Mouse (Mus musculus): ENCODE data around the gene Cyp4f13.
A peak's percentile ranks its signal among the peaks of the same experiment; 100 is the strongest.

The Cyp4f13 gene

DNA sequence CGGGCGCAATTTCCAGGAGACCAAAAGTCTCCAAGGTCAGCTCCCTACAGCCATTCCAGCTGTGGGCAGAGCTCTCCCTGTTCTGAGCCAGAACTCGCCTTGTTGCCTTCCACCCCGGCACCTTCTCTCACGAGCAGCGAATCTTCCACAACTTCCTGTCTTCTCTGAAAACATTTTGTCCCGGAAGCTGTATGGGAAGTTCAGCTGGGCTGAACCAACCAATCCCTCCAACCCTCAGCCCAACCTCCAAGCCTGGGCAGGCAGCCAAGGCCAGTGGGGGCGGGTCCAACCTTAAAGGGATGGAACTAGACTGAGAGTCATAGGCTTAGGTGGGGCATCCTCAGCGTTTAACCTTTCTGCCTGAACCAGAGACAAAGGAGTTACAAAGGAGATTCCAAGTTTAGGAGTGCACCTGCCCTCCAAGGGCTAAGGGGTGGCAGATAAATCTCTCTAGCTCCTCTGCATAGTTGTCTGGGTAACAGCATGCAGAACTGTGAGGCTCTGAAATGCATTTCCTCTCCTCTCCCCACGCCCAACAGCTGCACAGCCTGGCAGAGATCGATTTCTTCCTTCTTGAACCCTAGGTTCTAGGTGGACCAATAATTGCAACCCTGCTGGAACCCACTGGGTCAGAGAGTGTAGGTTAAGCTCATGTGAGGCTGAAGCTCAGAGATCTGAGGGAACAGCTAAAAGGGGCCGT lies at the start of gene Cyp4f13:
Gene Cyp4f13, minus strand, starts transcription at position 188 of the 700 bp plus-strand sequence.
- DNase-seq (ENCODE audit: inconsistent ontology term): peak; percentile 98

DNA sequence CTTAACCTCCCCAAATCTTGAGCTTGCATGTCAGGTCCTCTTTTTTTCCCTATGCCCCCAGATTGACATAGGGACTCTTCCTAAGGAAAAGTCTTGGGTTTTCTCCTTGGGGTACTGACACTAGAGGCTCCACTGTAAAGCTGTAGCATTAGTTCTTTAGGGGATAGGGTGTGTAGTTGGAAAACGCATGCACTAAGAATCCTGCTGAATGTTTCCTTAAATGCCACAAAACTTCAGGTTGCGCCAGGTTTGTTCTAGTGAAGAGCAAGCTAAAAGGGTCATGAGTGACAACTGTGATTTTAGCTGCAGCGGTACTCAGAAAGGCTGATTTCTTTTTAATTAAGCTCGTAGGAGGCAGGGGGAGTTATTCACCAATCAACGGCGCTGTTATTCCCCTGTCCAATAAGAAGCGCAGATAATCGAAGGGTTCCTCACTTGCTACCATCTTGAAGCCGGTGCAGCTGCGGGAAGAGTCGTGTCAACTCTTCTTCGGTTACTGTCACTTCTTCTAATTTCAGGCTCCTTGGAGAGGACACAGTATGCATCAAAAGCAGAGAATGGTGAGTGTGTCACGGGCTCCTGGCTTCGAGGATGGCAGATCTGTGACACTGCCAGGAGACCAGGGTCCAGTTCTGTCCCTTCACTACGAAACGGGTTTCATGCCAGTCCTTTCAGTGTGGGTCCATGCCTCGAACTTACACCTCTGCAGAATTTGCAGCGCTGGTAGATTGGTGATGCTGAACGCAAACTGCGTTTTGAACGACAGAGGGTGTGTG lies 45.7 kb upstream of the Cyp4f13 start, which contains the start of gene Zfp952:
Gene Zfp952, plus strand, starts transcription at position 431 of the 776 bp plus-strand sequence.
- peak; percentile 82 for DNase-seq (ENCODE audit: inconsistent ontology term)

DNA sequence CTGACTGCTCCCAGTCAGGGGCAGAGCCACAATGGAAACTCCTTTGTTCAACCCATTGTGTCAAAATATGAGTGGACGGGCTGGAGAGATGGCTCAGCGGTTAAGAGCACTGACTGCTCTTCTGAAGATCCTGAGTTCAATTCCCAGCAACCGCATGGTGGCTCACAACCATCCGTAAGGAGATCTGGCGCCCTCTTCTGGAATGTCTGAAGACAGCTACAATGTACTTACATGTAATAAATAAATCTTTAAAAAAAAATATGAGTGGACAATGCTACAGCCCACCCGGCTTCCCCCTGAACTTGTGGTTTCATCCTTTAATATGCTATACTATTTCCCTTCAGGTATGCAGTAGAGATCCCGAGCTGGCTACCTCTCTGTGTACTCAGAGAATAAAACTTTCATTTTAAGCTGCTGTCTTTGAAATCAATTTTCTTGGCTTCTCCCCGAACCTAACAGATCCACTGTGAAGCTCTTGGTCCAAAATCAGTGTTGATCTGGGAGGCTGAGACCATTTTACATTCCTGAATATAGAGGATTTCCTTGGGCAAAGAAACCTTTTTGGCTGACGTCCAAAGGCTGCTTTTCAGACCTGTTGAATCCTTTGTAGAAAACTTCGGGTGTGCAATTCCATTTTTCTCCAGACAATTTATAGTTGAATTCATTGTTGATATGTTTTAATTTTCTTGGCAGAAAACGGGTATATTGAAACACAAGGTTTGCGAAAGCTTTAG lies 44.9 kb upstream of the Cyp4f13 start:
- no peak for DNase-seq (ENCODE audit: inconsistent ontology term)

DNA sequence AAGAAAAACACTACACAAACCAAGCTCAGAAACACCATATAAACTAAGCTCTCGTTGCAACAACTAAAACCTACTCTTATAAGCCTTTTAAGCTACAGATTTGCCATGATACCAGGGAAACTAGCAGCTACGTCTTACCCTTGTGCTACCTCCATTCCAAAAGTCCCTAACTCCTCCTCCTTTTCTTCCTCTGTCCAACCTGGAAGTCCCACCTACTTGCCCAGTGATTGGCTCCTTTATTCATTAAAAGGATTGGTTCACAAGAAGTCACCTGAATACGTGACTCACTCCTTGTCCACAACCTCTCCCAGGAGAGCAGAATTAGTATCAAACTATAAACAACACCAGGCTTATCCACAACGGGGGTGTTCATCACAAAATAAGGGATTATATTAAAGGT lies 39.1 kb upstream of the Cyp4f13 start:
- DNase-seq (ENCODE audit: inconsistent ontology term): no peak

DNA sequence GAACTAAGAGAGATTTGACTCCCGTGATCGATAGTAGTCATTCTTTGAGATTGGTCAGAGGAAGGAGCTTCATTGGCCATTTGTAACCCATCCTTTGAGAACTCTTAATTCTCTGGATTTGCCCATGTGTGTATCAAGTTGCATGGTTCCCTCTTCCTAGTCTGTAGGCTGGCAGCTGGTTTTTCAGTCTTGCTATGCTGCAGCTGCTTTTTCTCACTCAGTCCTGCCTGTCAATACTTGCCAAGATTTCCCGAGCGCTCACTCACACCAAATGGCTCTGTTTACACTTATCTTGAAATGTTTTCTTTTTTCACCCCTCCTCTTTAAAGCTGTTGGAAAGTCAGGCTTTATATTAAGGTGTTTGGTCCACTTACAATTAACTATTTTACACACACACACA lies 34.2 kb upstream of the Cyp4f13 start:
- no peak for DNase-seq (ENCODE audit: inconsistent ontology term)

DNA sequence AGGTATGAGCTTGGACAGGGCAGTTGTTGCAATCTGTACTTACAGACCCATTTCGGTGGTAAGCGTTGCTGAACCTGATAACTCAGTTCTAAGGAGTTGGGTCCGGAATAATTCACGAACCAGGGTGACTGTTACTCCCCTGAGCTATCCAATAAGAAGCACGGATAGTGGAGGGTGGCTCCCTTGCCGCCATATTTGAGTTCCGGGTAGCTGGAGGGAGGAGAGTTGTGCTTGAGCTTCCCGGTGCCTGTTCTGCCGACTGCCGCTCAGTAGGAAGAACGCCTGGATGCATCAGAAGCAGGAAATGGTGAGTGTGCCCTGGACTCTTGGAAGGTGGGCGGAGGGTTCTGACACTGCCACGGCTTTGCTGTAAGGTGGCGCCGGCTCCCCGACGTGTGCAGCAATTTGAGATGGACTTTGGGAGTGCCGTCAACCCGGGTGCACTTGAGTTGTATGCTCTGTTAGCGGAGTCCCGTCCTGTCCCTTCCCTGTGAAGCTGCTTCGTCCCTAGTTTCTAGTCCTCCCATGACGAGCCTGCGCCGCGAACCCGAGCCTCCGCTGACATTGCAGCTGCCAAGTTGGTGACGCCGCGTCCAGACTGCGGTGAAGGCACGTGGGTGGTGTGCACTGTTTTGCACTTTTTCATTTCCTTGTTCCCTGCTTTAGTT lies 18.6 kb upstream of the Cyp4f13 start, which contains the start of gene Zfp472:
Gene Zfp472, plus strand, starts transcription at position 192 of the 668 bp plus-strand sequence.
- DNase-seq (ENCODE audit: inconsistent ontology term): peak; percentile 94

DNA sequence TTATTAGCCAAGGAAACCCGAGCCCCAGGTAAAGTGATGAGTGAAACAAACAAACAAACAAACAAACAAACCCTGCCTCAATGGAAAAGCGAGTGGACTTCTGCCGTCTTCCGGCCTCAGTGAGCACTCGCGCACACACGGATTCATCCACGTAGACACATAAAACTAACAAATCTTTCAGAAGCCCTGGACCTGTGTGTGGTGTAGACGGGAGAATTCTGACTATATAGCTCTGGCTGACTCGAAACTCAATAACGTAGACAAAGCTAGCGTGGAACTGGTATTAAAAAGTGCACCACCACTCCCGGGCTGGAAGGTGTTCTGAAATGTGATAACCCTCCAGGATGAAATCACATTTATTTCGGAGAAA lies 18.0 kb upstream of the Cyp4f13 start:
- DNase-seq (ENCODE audit: inconsistent ontology term): no peak

DNA sequence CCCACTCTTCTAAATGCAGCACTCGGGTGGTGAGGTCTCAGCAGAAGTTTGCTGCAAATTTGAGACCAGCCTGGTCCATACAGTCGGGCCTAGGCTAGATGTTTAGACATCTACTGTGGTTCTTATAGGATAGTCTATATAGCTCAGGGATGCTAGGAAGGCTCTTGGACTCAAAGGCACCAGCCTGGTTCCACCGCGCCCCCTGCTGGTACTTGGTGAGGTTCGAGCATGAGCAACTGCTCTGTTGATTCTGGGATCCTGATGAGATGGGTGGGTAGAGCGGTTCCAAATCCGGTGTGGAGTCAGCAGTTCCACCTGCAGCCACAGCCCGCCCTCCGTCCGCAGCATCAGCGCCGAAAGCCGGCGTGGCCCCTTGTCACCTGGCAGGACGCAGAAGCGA lies 4.2 kb upstream of the Cyp4f13 start:
- DNase-seq (ENCODE audit: inconsistent ontology term): peak; percentile 61

DNA sequence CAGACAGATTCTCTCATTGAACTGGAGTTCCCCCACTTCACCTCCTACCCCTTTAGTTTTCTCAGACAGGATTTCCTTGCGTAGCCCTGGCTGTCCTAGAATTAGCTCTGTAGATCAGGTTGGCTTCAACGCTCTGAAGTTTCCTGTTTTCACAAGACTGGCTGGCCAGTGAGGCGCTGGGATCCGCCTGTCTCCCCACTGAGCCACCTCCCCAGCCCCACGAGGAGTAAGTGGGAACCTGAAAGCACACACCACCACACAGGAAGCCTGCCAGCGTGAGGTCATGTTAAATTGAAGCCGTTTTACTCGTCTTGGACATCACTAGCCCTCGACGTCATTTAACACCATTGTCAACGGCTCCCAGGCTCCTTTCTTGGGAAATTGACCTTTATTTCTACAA lies 3.8 kb upstream of the Cyp4f13 start:
- DNase-seq (ENCODE audit: inconsistent ontology term): no peak

DNA sequence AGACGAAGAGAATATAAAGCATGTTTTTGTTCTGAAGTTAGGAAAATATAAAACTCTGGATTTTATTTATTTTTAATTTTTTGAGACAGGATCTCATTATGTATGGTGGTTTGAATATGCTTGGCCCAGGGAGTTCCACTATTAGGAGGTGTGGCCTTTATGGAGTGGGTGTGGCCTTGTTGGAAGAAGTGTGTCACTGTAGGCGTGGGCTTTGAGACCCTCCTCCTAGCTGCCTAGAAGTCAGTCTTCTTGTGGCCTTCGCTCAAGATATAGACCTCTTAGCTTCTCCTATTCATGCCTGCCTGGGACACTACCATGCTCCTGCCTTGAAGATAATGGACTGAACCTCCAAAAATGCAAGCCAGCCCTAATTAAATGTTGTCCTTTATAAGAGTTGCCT lies 2.9 kb upstream of the Cyp4f13 start:
- no peak for DNase-seq (ENCODE audit: inconsistent ontology term)

DNA sequence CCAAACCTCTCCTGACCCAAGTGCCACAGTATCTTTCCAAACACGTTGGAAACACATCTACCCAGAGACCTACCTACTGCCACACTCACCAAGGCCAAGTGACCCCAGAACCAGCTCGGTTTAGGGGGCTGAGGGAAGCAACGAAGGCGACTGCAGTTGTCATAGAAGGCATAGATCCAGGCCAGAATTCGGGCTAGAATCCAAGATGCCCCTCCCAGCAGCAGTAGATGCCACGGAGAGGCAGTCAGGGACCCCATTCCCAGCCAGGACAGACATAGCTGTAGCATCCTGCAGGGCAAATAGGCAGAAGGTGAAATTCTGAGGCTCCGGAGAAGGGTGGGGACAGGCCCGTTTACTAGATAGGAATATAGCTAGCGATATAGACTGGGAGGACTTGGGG lies 486 bp downstream of the Cyp4f13 start:
- DNase-seq (ENCODE audit: inconsistent ontology term): no peak

DNA sequence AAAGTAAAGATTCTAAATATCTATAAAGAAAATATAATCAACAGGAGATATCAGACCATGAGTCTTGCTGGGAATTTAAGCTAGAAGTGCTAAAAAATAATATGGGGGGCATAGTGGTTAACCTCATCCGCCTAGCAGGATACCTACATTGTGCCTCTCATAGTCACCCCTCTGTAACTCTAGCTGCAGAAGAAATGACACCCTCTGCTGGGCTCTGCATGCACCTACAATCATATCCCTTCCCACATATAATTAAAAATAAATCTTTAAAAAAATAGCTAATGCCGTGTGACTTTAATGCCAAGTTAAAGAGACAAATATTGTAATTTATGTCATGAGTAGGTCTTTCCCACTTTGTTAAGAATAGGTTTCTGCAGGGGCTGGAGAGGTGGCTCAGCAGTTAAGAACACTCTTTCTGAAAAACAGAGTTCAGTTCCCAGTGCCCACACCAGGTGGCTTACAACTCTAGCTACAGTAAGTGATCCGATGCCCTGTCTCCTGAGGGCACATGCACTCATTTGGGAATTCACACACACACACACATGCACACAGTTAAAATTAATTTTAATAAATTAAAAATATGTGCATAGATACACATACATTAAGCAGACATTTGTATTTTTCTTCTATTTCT lies 2.7 kb downstream of the Cyp4f13 start:
- no peak for DNase-seq (ENCODE audit: inconsistent ontology term)

DNA sequence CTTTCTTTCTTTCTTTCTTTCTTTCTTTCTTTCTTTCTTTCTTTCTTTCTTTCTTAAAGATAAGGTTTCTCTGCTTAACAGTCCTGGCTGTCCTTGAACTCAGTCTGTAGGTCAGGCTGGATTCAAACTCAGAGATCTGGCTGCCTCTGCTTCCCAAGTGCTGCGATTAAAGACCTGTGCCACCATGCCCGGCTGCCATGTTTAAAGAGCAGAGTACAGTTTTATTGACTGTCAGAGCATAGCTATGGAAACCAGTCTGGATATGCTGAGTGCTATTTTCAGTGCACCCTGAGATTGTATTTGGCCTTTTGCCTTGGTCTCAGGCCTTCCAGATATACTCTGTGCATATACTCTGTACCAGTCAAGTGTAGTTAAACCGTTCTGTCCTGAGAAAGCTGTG lies 3.5 kb downstream of the Cyp4f13 start:
- no peak for DNase-seq (ENCODE audit: inconsistent ontology term)

DNA sequence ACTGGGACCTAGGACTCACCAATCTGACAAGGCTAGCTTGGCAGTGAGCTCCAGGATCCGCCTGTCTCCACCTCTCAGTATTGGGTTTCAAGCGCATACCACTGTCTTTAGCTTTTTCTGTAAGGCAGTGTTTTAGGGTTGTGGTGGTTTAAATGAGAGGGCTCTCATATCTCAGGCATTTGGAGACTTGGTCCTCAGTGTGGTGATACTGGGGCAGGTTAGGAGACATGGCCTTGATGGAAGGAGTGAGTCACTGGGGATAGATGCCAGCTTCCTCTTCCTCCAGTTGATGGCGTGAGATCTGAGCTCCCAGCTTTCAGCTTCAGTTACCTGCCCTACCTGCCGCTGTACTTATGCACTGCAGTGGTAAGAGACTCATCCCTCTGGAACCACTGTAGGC lies 7.4 kb downstream of the Cyp4f13 start:
- DNase-seq (ENCODE audit: inconsistent ontology term): no peak

DNA sequence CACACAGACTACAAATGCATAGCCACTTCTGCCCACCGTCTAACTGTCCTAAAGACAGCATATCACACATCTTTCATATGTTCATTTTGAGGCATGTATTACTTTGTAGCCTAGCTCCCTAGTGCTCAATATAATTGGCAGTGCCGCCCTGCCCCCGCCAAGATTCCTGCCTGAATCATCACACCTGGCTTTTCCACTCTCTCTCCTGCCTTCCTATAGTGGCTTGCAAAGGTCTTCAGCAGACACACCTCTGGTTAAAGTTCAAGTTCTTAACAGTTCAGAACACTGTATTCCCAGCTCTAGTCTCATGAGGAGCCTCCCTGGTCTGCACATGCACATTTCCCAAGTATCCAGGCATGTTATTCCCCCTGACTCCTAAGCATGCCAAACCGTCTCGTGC lies 19.4 kb downstream of the Cyp4f13 start:
- DNase-seq (ENCODE audit: inconsistent ontology term): no peak

DNA sequence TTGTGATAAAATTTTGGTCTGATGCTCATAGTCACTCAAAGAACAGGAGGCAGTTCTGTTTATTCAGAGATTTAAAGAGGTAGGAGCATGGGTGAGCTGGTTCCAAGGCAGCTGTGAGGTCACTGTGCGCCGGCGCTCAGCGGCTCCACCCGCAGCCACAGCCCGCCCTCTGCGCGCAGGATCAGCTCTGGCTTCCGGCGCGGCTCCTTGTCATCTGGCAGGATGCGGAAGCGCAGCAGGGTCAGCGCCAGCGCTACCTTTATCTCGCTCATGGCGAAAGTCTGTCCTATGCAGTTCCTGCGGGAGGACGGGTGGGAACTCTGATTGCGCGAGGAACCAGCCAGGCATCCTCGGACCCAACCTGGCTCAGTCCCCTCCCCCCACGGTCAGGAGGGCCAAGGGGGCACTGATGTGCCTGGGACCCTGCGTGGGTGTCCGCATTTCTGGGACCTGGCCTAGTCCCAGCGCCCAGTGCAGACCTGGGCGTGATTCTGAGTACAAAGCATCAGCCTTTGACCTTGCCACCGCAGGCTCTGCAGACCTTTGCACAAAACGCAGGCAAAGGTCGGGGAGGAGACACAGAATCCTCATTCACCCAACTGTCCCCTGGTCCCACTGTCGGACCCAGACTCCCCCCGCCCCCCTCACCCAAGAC lies 22.4 kb downstream of the Cyp4f13 start:
- DNase-seq (ENCODE audit: inconsistent ontology term): peak; percentile 74

DNA sequence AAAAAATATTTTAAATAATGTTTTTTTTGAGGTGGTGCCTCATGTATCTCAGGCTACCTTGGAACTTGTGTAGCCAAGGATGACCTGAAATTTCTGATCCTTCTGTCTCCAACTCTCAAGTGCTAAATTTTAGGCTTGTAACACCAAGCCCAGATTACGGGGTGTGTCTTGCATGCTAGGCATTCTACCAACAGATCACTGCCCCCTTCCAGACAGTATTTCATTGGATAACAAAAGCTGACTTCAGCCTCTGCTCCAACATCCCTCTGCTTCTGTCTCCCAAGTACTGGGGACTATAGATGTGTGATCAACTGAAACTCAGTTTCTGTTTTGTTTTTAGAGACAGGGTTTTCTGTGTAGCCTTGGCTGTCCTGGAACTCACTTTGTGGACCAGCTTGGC lies 23.5 kb downstream of the Cyp4f13 start:
- no peak for DNase-seq (ENCODE audit: inconsistent ontology term)

DNA sequence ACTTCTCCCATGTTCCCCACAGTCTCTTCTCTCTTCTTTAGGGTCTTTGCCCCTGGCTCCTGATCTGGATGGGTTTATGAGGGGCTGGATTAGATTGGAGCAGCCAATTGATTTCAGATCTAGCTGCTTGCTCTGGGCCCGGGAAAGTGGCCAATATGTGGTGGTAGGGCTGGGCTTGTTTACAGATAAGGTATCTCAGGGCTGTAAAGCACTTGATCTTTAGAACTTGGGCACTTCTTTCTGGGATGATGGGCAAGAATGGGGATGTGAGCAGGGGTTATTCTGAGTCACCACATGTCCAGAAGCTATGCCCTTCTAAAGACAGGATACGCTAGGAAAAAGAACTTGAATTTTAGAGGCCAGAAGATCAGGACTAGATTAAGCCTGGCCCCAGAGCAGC lies 28.1 kb downstream of the Cyp4f13 start:
- DNase-seq (ENCODE audit: inconsistent ontology term): no peak

DNA sequence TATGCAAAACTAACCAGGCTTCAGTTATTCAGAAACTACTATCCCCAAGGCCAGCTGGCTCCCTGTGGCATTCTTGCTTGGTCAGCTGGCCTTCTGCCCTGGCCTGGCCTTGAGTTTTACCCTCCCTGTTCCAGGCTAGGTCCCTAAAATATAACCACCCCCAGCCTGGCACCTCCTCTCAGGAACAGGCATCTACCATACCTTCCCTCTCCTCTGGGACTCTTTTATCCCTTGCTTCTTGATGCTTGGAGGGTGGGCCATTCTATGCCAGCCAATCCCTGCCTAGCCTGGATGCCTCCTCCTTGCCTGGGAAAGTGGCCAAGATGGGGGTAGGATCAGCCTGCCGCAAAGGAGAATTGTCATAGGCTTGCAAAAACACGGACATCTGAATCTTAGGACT lies 30.1 kb downstream of the Cyp4f13 start, which contains the start of gene Cyp4f14:
Gene Cyp4f14, minus strand, starts transcription at position 212 of the 400 bp plus-strand sequence.
- DNase-seq (ENCODE audit: inconsistent ontology term): peak; percentile 71

DNA sequence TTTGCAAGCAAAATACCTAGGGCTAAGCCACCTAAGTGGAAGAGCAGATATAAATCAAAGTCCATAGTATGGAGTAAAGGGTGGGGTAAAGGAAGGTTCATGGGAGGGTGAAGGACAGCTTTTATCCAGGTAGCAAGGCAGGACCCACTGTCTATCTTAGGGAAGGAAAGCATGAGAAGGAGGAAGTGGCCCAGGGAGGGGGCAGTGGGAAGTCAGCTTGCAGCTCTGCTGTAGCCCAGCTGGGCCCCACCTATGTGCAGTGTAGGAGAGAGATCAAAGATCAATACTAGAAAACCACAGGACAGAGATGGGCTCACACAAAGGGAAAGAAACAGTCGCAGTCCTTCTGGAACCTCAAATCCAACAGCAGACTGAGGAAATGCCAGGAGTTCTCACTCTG lies 31.1 kb downstream of the Cyp4f13 start:
- no peak for DNase-seq (ENCODE audit: inconsistent ontology term)

DNA sequence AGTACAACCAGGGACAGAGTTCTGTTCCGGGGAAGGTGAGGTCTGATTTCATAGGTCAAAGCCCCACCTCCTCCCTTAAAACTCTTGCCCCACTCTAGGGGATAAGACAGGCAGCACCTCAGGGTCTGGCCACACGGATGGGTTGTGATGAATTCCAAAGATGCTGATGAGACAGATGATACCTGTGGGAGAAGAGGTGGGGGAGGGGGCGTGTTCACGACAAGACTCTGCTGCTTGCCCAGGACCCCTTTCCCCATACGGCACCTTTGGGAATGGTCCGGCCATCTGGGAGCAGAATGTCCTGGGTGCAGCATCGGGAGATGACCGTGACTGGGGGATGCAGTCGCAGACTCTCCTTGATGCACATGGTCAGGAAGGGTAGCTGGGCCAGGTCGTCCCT lies 41.0 kb downstream of the Cyp4f13 start:
- no peak for DNase-seq (ENCODE audit: inconsistent ontology term)

Measured in Muller cell, postnatal 12 days (primary cell).